Mouse (Mus musculus): ENCODE measurements around the gene Glcci1.
A peak's percentile ranks its signal among the peaks of the same experiment; 100 is the strongest.
"Not testable (repeated sequence)": the region's sequence is repeated elsewhere in the genome, so short reads cannot be mapped to it uniquely, and the experiment has no call there.

Gene Glcci1

DNA sequence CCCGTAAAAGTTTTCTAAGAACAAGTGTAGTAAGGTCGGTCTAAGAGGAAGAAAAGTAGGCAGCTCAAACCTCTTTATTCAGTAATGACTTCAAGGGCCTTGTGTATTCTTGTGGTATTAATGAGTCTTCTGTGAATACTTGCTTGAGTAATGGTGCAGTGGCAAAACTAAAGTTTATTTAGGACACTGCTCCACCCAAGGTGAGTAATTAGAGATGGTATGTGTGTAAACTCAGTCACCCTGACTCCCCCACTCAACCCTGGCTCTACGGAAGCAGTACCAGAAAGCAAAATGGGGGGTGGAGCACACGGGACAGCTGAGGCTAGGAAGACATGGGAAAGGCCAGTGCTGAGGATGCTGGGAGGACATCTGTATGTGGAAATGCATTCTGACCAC lies 13.6 kb upstream of the Glcci1 start:
- no peak for DNase-seq

DNA sequence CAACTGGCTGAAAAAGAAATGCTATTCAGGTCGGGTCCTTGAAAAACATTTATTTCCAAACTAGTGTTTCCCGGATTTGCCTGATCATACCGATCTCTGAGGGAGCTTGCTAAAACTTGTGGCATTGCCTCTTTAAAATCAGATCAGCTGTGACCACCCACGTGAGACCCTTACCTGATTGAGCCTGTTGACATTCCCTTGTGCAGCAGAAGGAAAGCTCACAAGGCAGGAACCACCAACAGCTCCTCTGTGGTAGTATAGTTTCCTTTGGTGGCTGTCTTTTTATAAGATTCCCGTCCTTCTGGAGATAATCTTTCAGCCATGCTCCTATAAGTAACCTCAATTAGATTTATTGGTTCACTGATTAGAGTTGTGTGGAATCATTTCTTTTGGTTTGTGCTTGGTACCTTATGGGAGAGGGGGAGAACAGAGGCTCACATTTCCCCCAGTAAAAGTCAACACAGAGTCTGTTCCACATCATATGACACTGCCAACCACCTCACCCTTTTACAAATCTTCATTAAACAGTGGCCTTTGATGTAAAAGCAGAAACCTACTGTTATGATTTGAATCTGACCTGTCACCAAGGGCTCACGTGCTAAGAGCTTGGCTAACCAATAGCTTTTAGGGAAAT lies 12.0 kb upstream of the Glcci1 start:
- no peak for DNase-seq

DNA sequence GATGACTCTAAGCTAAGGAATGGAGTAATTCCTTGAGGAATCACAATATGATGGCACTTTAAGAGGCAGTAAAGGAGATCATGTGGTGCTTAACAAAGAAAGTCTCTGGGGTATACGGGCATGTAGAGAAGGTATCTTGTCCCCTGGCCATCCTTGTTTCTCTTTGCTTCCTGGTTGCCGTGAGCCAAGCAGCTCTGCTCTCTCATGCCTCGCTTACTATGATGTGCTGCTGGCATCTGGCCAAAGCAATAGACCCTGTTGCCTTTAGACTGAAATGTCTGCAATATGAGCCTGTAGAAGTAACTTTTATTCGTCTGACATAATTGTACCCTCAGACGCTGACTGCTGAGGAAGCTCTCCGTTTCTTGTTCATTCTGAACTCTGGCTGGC lies 11.5 kb upstream of the Glcci1 start:
- DNase-seq, result no peak

DNA sequence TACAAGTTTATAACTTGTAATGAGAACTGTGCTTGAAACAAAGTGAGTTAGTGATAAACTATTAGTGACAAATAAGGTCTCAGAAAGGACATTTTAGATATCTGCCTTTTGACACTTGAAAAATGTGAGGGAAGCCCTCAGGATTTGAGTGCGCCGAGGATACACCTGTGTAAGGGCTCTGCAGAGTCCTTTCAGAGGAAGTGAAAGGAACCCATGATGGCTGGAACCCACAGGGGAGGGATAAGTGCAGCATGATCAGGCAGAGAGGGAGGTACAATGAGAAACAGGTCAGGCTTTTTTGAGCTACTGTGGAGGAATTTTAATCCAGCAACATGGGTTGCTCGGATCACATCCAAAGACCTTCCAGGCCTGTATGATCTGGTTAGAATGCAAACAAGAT lies 10.4 kb upstream of the Glcci1 start:
- no peak for DNase-seq

DNA sequence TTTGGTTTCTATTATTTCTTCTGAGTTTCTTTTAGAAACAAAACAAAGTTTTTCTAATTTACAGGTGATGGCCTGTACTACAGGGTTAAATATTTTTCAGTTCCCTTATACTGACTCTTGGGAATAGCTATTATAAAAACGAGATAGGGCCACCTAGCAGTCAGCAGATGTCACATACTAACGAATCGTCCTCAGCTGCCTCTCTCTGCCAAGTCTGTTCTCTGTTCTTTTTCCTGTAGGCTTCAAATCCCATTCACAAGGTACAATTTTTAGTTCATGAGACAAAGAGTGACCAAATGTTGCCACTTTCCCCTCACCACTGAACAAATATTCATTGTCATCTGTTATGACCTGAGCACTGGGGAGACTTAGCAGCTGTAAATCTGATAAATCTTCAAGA lies 5.4 kb upstream of the Glcci1 start:
- DNase-seq, result no peak

DNA sequence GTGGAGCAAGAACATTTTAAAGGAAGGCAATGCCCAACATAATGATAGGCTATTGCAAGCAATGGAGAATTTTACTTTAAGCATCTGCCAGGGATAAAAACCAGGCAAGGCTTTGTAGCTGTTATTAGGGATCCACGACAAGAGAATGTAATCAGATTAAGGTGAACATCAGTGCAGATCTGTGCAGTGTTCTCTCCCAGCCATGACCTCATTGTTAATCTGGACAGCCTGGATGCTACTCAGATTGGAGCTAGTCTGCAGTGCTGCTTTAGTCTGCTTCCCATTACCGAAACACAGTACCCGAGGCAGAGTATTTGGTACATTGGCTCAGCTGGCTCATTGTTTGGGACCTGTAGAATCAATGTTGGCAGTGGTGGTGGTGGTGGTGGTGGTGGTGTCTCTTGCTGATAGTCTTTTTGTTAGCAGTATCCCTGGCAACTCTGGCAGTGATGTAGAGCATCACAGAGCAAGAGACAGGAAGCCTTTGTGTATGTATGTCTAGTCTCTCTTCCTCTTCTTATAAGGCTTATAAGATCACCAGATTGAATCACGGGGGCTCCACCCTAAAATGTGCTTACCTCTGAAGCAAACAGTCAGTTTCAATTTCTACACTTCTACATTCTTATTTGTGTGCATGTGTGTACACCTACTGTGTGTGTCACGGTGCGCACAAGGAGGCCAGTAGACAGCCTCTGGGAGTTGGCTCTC lies 4.7 kb upstream of the Glcci1 start:
- no peak for DNase-seq

DNA sequence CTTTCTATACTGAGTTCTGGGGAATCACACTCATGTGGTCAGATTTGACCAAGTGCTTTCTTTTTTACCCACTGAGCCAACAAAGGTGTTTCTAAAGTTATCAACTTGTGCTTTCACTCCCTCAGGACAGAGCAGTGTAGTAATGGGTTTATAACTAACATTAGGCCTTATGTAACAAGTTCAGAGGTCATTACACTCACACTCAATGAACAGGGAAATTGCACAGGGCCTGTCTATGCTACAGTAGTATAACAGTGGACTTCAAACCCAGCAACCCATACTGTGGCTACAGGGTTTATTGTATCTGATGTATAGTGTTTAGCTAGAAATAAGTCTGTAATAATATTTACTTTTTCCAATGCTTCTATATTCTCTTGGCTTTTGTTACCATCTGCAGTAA lies 2.8 kb upstream of the Glcci1 start:
- no peak for DNase-seq

DNA sequence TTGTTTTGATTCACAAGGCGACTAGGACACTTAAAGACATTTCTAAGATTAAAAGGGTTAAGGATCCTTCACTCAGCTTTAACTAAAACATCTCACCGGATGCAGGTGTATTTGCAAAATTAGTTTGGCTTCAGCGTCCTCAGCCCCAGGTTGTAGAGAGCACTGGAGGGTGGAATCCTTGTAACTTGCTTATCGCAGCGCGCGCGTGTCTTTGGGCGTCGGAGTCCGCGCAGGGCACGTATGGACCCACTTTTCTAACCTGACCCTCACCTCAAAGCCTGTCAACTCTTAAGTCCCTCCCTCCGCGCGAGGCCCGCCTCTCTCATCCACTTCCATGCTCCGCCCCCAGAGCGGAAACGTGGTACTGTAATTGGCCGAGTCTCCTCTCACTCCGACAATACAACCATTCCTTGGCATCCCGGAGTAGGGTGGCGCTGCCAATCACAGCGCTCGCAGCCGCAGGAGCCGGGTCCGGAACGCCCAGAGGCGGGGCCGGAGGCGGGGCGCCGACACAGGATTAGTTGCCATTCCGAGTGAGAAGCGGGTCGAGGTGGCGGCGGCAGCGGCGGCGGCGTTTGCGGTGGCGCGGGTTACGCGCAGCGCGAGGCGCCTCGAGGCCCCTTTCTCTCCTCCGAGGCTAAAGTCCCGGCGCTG lies 390 bp upstream of the Glcci1 start:
- DNase-seq, result peak; percentile 96

DNA sequence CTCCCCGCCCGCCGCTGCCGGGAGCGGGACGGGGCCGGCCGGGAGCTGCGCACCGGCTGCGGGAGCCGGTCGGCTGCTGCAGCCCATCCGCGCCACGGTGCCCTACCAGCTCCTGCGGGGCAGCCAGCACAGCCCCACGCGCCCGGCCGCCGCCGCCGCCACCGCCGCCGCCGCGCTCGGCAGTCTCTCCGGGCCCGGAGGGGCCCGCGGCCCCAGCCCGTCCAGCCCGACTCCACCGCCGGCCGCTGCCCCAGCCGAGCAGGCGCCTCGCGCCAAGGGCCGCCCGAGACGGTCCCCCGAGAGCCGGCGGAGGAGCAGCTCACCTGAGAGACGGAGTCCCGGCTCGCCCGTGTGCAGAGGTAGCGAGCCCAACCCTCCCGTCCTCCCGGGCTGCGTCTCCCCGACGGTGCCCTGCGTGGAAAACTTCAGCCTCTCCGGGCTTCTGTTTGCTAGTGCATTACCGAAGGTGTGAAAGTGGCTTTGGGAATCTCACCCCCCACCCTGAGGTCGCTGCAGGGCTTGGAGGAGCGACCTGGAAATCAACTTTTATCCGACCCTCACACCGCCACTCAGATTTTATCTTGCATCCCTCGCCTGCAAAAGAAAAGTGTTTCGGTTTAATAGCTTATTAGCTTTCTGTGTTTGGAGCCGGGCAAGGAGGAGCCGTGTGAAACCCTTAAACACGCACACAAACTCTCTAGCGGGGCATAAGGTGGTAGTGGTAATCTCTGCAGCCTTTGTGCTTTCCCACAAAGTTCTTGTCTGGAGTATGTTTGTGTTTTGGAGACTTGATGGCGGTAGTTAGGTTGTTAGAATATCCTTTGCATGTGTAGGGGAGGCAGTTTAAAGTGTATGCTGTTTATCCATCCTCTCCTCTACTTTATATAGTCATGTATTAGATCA lies 812 bp downstream of the Glcci1 start:
- DNase-seq, result no peak

DNA sequence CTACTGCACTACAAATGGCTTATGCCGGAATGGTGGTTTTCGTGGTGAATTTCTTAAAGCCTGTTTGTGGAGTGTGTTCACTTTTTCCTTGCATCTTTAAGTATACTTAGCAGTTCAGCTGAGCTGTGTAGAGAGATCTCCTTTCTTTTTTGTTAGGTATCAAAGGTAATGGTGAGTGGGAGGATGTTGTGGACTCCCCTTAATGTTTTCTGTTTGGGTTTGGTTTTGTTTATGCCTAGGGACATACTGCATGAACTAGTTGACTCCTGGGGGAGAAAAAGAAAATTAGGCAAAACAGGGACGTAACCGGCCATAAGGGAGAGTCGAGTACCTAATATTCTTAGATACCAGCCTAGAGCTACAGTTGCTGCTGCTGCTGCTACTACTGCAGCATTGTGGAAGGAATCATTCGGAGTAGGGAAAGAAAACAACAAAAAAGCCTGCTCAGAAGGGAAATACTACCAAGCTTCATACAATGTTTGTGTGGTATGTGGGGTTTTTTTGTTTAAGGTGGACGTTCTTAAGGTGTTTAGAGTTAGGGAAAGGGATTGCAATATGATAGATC lies 1.5 kb downstream of the Glcci1 start:
- DNase-seq, result no peak

DNA sequence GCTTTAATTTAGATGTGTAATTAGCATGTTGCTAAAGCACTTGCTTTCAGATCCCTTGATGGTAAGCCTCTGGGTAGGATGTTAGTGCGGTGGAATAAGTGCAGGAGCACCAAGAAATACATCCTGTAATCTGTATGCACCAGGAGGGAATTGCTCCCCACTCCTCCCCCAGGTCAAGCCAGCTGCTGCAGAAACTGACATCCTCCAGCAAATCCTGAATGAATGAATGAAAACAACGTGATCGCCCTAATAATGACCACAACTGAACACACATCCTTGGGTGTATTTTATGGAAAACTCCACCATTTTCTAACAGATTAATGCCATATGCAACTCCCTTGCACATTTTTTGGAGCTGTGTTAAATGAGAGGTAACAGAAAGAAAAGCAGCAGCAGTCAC lies 2.0 kb downstream of the Glcci1 start:
- no peak for DNase-seq

DNA sequence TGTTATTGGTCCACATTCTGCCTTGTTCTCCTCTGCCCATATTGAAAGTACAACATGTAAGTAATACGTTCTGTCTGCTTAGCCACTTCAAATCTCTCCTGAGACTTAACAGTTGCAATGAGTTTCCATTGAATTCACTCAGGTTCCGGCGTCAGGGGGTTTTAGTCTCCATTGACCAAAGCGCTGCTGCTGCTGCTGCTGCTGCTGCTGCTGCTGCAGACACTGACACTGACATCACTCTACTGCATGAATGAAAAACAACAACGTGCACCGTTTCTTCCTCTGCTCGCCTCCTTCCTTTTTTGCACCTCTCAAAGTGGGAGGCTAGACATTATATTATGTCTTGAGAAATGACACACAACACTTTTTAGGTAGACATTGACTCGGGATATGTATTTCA lies 3.0 kb downstream of the Glcci1 start:
- DNase-seq, result no peak

DNA sequence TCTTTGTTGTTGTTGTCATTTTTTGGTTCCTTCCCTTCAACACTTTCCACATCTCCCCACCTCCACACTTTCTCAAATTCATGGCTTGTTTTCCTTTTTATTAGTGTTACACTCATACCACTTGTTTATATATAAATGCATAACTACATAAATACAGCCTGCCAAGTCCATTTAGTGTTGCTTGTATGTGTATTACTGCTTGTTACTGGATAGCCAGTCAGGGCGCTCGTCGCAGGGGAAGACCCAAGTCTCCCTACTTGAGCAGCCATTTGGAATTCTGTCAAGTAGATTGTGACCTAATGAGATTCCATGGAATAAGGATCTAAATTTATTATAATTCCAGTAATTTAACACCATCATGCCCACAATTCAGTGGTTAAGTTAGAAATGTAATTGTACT lies 10.3 kb downstream of the Glcci1 start:
- DNase-seq, result no peak

DNA sequence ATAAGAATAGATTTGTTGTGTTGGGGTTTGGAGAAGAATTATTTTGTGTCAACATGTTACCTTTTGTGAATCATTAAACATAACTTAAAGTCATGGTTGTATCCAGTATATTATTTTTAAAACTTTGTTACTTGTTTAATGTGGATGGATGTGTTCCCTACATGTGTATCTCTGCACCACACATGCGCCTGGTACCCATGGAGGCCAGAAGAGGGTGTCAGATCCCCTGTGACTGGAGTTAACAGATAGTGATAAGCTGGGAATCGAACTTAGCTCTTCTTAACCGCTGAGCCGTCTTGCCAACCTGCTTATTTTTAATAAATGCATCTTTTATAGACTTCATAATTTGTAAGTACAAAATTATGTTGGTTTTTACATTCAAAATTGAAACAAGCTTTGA lies 11.8 kb downstream of the Glcci1 start:
- no peak for DNase-seq

DNA sequence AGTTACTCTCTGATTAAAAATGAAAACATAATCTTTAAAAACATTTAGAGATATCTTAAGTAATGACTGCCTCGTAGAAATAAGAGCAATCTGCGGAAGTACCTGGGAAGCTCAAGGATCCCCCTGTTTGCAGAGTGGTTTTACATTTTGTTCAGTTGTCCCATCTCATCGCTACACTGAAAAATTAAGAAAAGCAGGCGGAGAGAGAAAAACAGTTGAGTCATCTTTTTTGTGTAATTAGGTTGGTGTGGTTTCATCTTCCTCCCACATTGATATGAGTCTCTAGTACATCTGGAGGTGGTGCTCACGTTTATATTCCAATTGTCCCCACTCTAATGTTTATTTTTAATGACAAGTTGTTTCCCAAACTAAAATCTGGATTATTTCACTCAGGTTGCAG lies 15.3 kb downstream of the Glcci1 start:
- no peak for DNase-seq

DNA sequence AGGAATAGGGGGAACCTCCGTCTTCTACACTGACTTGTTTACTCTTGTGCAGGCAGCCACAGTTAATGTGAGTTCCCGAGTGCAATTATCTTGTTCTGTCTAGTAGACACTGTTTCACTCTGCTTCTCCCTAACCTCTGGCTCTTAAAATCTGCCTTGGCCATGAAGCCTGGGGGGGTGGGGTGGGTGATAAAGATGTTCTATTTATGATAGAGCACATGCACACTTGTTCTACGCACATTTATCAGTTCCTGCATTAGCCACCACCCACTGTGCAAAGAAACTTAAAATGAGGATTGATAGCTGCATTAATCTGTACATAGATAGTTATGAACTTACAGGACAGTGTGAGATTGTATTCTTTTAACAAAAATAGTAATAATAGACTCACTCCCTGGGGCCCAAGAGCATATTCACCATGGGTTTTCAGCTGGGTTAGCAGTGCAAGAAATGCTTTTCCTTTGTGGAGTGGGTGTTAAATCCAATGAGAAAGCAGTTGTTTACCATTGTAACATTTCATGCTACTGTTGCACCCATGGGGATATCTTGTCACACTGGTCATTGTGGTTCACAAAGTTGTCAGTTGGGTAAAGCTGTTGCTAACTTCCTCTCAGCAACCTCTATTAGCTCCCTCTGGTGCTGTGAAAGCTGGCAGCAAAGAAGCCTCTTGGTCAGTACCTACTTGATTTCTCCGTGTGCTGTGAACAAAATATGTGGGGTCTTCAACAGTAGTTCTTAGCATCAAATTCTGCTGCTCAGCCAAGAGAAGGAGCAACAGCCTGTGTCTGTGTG lies 21.9 kb downstream of the Glcci1 start:
- no peak for DNase-seq

DNA sequence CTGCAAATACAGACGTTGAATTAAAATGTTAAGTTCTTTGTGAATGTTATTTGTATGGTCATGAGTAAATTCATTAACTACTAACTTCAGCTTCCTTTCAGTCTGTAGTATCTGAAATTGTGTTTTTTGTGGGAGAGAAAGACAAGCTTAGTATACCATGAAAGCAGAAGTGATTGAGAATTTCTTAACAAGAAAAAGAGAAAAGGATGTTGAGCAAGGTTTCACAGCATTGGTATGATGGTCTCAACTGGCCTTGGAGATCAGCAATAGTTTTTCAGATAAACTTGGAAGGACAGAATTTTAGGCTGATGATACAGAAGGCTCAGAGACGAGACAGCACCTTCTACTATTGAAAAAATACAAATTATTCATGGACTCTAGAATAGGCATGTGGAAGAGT lies 27.5 kb downstream of the Glcci1 start:
- no peak for DNase-seq

DNA sequence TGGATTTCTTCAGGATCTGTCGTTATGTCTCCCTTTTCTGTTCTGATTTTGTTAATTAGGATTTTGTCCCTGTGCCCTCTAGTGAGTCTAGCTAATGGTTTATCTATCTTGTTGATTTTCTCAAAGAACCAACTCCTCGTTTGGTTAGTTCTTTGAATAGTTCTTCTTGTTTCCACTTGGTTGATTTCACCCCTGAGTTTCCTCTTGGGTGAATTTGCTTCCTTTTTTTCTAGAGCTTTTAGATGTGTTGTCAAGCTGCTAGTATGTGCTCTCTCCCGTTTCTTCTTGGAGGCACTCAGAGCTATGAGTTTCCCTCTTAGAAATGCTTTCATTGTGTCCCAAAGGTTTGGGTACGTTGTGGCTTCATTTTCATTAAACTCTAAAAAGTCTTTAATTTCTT lies 32.1 kb downstream of the Glcci1 start:
- DNase-seq, result not testable (repeated sequence)

DNA sequence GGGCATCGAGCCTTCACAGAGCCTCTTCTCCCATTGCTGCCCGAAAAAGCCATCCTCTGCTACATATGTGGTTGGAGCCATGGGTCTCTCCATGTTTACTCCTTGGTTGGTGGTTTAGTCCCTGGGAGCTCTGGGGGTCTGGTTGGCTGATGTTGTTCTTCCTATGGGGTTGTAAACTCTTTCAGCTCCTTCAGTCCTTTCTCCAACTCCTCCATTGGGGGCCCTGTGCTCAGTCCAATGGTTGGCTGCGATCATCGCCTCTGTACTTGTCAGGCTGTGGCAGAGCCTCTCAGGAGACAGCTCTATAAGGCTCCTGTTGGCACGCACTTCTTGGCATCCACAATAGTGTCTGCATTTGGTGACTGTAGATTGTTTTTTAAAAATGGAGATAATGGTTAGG lies 35.4 kb downstream of the Glcci1 start:
- no peak for DNase-seq

DNA sequence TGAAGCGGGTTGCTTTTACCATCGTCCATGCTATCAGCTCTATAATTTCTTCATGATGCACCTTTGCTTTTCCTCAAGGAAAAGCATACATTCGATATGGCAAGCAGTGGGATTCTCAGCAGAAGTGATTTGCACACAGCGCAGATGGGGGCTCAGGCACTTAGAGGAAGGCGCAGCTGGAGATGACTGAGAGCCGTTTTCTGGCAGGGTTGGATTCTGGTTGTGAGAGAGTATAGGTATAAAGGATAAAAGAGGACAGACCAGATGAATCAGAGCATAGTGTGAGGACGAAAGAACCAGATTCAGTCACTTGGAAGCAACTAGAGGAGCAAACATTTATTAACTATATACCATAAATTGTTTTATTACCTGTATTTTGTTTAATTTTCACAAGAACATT lies 36.4 kb downstream of the Glcci1 start:
- no peak for DNase-seq

DNA sequence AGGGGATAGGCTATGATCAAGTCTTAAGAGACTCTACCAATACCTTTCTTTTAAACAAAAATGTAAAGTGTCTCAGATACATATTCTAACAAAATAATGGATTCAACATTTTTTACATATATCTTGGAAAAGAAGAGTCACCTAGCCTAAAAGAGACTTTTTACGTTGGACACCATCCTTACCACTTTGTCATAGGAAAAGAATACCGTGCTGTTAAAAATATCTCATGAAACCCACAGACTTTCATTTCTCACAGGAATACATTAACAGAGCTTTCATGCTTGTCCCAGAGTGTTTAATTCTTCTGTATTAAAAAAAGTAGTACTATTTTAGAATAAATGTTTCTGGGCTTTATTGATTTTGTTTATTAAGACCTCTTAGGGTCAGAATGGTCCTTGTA lies 41.8 kb downstream of the Glcci1 start:
- DNase-seq, result no peak

DNA sequence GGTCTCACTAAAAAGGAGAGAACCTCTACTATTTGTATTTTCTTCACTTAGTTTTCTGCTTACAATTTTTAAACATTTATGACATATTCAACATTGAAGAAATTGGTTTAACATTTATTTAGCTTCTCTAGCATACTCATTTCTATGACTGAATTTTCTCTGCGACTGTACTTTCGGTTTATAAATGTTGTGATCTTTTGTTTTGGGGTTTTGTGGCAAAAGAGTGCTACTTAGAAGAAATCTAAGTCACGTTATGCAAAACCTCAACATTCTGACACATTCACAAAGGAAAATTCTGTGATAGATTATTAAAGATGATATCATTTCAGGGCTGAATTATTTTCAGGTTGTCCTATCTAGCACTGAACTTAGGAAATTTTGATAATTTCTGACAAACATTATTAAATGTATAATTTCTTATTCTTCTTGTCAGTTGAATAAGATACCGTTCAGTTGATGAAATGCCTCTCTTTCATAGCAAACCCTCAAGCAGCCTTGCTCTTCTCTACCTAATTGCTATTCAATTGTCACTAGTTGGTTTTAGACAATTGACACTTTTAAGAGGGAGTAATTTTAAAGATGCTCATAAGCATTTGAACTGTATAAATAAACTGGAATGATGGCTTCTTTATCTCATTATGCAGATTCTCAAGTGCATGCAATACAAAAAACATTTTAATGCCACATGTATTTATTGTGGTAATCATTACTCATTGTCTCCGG lies 47.6 kb downstream of the Glcci1 start:
- no peak for DNase-seq
